Mouse (Mus musculus): Measurements from ENCODE around the gene Stt3b.

- no peak for TF ChIP-seq CTCF (IDR thresholded peaks at IDR 0.05)
- TF ChIP-seq POLR2A (IDR thresholded peaks at IDR 0.05; ENCODE audit: insufficient read depth, low read depth, low read length), result no peak
These were observed 73.8 kb downstream of the Stt3b start for GRCm38 (mm10) chr9:115236352-115236841.

Measured in heart, adult 2 months (tissue).